Mouse (Mus musculus): ENCODE results near the gene 1110008L16Rik. TPM values are rescaled to one million over a fixed set of nuclear protein-coding genes. Genes with fewer than 3 reads are reported as not detected.
"Not testable (repeated sequence)": the region's sequence is repeated elsewhere in the genome, so short reads cannot be mapped to it uniquely, and the experiment has no call there.

The 1110008L16Rik gene
- polyA plus RNA-seq, 1 experiment from 2014 or later: 7.4 TPM

DNA sequence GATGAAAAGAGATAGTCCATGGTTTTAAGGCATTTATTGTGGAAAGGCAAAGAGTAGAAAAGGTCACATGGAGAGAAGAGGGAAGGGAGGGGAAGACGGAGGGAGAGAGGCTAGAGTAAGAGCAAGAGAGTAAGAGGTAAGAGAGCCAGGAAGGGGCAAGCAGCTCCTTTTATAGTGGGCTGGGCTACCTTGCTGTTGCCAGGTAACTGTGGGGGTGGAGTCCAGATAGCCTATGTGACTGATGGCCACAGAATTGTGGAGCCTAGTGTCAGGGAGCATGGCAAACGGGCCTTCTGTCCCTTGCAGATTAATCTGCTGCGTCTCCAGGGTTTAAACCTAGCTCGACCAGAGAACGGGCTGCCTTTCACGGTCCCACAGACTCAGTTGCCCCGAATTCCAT lies 12.5 kb downstream of the 1110008L16Rik start:
- H3K27ac ChIP-seq: no peak overlapping the region
- H3K4me3 ChIP-seq (ENCODE audit: inconsistent target): no peak overlapping the region
- H3K79me2 ChIP-seq (ENCODE audit: inconsistent target): no peaks in the 10 kb centered on the region
- WGBS (ENCODE audit: missing documents): 92% methylated on average over 7 of the region's 7 CpGs
- H3K36me3 ChIP-seq (ENCODE audit: inconsistent target): 0 out of 2 replicates have a peak, but pooled peaks cover 6% of the 10 kb centered on the region

DNA sequence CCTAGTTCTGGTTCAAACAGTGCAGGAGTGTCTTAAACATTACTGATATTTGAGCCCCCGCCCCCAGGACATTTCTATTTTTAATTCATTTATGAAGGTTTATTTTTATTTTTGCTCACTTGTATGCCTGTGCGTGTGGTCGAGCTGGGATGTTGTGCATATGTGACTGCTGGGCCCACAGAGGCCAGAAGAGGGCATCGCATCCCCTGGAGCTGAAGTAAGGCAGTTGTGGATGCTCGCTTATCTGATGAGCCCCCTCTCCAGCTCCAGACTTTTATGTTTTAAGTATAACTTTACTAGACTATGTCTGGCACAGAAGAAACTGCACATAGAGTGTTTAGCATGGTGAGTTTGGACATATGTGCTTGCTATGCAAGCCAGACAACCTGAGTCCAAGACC lies 14.5 kb downstream of the 1110008L16Rik start:
- H3K27ac ChIP-seq: no peak overlapping the region
- 0 out of 2 replicates have a peak, but pooled peaks cover 6% of the 10 kb centered on the region for H3K36me3 ChIP-seq (ENCODE audit: inconsistent target)
- WGBS (ENCODE audit: missing documents): 97% methylated on average over 5 of the region's 5 CpGs
- H3K4me3 ChIP-seq (ENCODE audit: inconsistent target): no peak overlapping the region
- no peaks in the 10 kb centered on the region for H3K79me2 ChIP-seq (ENCODE audit: inconsistent target)

DNA sequence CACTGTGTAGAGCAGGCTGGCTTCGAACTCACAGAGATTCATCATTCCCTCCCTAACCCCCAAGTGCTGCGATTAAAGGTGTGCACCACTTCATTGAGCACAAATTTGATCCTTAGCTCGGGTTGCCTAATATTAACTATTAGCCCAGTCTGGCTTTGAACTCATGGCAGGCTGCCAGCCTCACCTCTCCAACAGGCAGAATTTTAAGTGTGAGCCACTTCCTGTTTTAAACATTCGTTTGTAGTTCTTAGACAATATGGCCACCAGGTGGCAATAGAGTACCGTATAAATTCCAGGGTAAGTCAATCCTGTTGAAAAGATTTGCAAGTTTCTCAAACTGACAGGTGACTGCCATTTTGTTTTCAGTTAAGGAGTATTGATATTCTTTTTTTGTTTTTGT lies 15.8 kb downstream of the 1110008L16Rik start:
- no peak overlapping the region for H3K27ac ChIP-seq
- no peak overlapping the region for H3K4me3 ChIP-seq (ENCODE audit: inconsistent target)
- WGBS (ENCODE audit: missing documents): 33% methylated on average over 5 of the region's 5 CpGs
- no peaks in the 10 kb centered on the region for H3K79me2 ChIP-seq (ENCODE audit: inconsistent target)
- no peaks in the 10 kb centered on the region for H3K36me3 ChIP-seq (ENCODE audit: inconsistent target)

DNA sequence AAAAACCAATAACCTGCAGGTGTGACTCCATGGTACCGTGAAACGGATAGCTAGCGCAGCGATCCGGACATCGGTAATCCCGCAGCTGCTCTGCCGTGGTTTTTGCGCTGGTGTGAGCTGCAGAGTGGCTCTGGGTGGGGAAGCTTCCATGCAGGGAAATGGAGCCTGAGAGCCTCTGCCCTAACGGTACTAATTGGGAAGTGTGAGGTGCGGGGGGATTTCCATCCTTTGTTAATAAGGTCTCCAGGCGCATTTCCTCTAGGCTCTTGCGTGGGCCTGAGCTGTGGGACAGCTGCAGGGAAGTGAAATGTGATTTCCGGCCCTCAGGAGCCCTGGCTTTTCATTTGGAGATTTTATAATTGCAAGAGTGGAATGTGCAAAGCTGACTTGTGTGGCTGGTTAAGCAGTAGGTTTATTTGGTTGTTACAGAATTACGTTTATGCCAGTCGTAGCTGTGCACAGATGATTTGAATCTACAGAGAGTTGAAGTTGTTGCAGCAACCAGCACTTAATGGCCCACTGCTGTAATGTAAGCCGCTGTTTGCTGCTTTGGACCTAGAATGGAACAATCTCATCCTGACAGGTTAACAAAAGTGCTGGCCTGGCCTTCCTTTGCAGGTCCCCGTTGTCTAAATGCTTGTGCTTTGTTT lies 22.4 kb downstream of the 1110008L16Rik start:
- WGBS (ENCODE audit: missing documents): 94% methylated on average over 18 of the region's 18 CpGs
- no peak overlapping the region for H3K4me3 ChIP-seq (ENCODE audit: inconsistent target)
- no peak overlapping the region for H3K27ac ChIP-seq
- no peaks in the 10 kb centered on the region for H3K36me3 ChIP-seq (ENCODE audit: inconsistent target)
- no peaks in the 10 kb centered on the region for H3K79me2 ChIP-seq (ENCODE audit: inconsistent target)

DNA sequence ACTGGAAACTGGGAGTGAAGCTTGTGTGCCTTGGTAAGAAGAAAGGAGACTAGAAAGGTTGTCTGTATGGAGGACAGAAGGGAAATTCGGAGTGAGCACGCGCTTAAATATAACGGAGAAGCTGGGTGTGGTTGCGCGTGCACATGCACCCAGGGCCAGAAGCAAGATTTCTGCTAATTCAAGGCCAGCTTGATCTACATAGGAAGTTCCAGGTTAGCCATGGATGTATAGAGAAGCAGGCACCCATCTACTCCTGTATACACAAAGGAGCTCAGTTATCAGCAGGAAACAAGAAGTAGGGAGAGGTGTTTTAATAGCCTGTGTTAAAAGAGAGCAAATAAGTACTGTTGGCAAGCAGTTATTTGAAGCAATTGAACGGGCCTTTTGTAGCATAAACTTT lies 26.3 kb downstream of the 1110008L16Rik start:
- H3K79me2 ChIP-seq (ENCODE audit: inconsistent target): no peaks in the 10 kb centered on the region
- WGBS (ENCODE audit: missing documents): 84% methylated on average over 7 of the region's 7 CpGs
- H3K36me3 ChIP-seq (ENCODE audit: inconsistent target): no peaks in the 10 kb centered on the region
- H3K27ac ChIP-seq: no peak overlapping the region
- H3K4me3 ChIP-seq (ENCODE audit: inconsistent target): no peak overlapping the region

DNA sequence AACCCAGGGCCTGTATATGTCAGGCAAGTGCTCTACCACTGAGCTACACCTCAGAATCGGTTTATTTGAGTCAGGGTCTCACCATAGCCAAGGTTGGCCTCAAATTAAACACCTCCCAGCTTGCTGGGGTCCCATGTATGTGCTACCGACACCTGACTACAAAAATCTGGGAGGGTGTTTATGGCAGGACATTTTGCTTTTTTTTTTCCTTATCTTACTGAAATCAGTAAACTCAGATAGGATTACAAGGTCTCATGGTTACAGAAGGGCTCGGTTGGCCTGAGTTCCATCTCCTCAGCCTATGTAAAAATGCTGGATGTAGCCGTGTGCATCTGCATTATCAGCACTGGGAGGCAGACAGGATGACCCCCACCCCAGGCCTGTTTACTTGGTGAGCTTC lies 29.4 kb downstream of the 1110008L16Rik start:
- 91% methylated on average over 4 of the region's 4 CpGs for WGBS (ENCODE audit: missing documents)
- Histone ChIP-seq H3K4me3 (ENCODE audit: inconsistent target) (no peak overlapping the region), H3K36me3 (ENCODE audit: inconsistent target) (no peaks in the 10 kb centered on the region), H3K27ac (no peak overlapping the region), H3K79me2 (ENCODE audit: inconsistent target) (no peaks in the 10 kb centered on the region)

DNA sequence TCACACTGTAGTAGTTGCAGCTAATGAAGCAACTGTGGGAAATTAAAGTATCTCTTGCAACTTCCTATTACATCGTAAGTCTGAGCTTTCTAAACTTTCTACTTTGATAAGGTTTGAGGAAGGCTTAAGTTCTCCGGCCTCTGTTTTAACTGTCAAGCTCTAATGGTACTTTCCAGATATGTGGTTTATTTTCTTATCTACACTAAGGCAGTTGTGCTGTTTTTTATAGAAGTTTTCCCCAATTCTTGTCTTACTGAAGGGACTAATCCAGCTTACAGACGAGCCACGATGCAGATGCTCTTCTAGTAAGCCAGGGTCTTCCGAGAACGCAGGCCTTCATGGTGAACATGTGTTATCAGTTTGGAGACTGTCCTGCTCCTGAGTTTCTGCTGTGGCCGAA lies 30.0 kb downstream of the 1110008L16Rik start:
- 83% methylated on average over 7 of the region's 7 CpGs for WGBS (ENCODE audit: missing documents)
- H3K27ac ChIP-seq: no peak overlapping the region

DNA sequence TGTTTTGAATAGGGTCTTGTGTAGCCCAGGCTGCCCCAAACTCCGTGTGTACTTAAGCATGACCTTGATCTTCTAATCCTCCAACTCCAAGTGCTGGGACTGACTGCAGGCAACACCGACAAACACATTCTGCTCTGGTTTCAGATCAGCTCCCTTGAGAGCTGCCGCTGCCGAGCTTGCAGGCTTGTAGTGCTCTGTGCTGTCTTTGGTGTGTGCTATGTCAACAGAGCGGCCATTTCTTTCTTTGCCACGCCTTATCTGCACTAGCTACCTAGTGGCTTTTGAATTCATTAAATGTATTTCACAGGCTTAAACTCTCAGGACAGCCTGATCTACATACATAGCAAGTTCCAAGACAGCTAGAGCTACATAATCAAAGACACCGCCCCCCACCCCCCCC lies 34.3 kb downstream of the 1110008L16Rik start:
- Histone ChIP-seq H3K79me2 (ENCODE audit: inconsistent target) (no peaks in the 10 kb centered on the region), H3K4me3 (ENCODE audit: inconsistent target) (no peak overlapping the region), H3K36me3 (ENCODE audit: inconsistent target) (no peaks in the 10 kb centered on the region)

More for the DNA sequence above, 30.0 kb downstream of the 1110008L16Rik start:
- H3K4me3 ChIP-seq (ENCODE audit: inconsistent target): no peak overlapping the region
- H3K36me3 ChIP-seq (ENCODE audit: inconsistent target): no peaks in the 10 kb centered on the region
- no peaks in the 10 kb centered on the region for H3K79me2 ChIP-seq (ENCODE audit: inconsistent target)

DNA sequence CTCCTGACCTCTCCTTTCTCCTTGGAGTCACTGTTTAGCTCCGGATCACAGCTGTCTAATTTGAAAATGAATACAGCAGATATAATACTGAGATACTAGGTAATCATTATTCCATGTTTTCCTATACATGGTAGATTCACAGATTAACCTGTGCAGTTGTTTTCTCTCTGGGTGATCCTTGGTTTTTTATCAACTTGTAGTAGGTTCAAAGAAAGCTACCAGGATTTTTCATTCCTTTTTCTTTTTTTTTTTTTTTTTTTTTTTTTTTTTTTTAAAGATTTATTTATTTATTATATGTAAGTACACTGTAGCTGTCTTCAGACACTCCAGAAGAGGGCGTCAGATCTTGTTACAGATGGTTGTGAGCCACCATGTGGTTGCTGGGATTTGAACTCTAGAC lies 39.1 kb downstream of the 1110008L16Rik start:
- WGBS (ENCODE audit: missing documents): 83% methylated on average over 1 of the region's 2 CpGs
- H3K79me2 ChIP-seq (ENCODE audit: inconsistent target); H3K4me3 ChIP-seq (ENCODE audit: inconsistent target); H3K27ac ChIP-seq; H3K36me3 ChIP-seq (ENCODE audit: inconsistent target): not testable (repeated sequence)

More for the DNA sequence above, 34.3 kb downstream of the 1110008L16Rik start:
- H3K27ac ChIP-seq: no peak overlapping the region
- 100% methylated on average over 6 of the region's 7 CpGs for WGBS (ENCODE audit: missing documents)

DNA sequence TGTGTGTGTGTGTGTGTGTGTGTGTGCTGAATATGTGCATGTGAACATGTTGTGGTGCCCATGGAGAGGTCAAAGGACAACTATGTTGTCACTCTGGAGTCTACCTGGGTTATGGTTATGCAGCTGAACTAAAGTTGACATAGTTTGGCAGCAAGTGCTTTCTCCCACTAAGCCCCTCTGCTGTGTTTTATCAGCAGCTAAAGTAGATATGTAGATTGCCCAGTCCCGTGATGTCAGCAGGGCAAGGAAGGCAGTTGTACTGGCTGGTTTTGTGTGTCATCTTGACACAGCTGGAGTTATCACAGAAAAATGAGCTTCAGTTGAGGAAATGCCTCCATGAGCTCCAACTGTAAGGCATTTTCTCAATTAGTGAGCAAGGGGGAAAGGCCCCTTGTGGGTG lies 43.7 kb downstream of the 1110008L16Rik start:
- H3K4me3 ChIP-seq (ENCODE audit: inconsistent target); H3K27ac ChIP-seq; H3K79me2 ChIP-seq (ENCODE audit: inconsistent target); H3K36me3 ChIP-seq (ENCODE audit: inconsistent target): not testable (repeated sequence)
- WGBS (ENCODE audit: missing documents): 100% methylated on average over 1 of the region's 1 CpGs

DNA sequence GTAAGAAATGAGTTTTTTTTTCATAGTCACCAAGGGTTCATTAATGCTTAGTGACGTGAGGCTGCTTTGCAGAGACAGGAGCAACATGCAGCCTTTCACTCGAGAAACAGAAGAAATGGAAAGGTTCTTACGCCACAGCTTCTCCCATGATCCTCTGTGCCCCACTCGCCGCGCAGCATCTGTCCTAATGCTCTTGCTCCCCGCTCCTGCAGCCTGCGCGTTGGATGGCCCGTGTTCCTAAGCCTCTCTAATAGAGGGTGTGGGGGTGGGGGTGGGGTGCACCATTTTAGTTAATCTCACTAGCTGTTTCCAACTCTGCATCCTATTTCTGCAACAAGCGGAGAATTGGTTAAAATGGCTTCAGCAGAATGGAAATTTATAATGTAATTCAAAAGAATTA lies 44.6 kb downstream of the 1110008L16Rik start:
- 90% methylated on average over 11 of the region's 11 CpGs for WGBS (ENCODE audit: missing documents)
- Histone ChIP-seq H3K27ac (no peak overlapping the region), H3K4me3 (ENCODE audit: inconsistent target) (no peak overlapping the region)

DNA sequence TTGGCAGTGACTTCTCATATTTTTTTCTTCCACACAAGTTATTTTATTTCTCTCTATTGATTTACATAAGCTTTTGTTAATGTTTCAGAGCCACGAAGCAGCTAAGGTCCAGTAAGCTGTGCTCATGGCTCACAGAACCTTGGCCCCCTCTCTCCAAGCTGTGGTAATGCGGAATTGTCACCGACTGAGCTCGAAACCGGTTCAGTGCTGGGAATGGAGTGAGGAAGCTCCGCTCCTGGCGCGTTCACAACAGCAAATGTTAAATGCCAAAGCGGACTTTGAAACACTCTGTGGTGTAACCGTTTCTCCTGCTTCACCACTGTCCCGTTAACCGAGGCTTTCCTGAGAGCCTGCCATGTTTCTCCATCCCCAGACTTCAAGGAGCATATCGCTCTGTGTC lies 45.2 kb downstream of the 1110008L16Rik start:
- Histone ChIP-seq H3K79me2 (ENCODE audit: inconsistent target) (no peaks in the 10 kb centered on the region), H3K27ac (no peak overlapping the region), H3K4me3 (ENCODE audit: inconsistent target) (no peak overlapping the region), H3K36me3 (ENCODE audit: inconsistent target) (no peaks in the 10 kb centered on the region)
- 20% methylated on average over 13 of the region's 13 CpGs for WGBS (ENCODE audit: missing documents)

More for the DNA sequence above, 44.6 kb downstream of the 1110008L16Rik start:
- Histone ChIP-seq H3K36me3 (ENCODE audit: inconsistent target) (no peaks in the 10 kb centered on the region), H3K79me2 (ENCODE audit: inconsistent target) (no peaks in the 10 kb centered on the region)

DNA sequence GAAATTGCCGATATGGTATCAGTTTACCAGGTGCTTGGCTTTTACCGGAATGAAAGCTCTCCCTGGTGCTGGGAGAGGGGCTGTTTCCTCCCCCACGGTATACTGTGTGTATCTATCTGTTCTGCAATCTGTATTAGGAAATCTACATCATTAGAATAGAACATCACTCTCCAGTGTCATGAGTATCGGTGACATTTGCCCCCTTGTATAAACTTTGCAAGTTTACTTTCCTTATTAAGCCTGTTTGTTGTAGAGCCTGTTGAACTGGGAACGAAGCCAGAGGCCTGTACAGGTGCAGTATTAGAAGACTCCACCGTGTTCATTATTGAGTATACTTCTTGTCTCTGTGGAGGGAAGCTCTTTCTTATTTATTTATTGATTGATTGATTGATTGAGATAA lies 54.0 kb downstream of the 1110008L16Rik start:
- Histone ChIP-seq H3K79me2 (ENCODE audit: inconsistent target) (no peaks in the 10 kb centered on the region), H3K27ac (no peak overlapping the region), H3K36me3 (ENCODE audit: inconsistent target) (no peaks in the 10 kb centered on the region), H3K4me3 (ENCODE audit: inconsistent target) (no peak overlapping the region)
- WGBS (ENCODE audit: missing documents): 86% methylated on average over 6 of the region's 6 CpGs

DNA sequence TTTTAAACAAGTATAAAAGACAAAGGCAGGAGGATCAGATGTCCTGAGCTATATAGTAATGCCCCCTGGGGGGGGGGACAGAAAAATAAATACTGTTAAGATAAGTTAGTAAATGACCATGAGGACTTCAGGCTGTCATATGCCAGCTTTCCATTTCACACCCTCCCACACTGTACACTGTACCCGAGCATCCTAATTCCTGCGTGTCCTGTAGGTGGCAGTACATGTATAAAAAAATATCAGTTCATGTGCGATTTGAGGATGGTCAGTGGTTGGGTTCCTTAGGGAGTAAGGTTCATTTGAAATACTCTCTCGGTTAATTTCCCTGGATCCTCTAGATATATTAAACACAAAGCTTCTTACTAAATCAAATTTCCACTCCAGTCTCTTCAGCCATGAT lies 55.5 kb downstream of the 1110008L16Rik start:
- 53% methylated on average over 4 of the region's 4 CpGs for WGBS (ENCODE audit: missing documents)
- no peak overlapping the region for H3K27ac ChIP-seq
- H3K36me3 ChIP-seq (ENCODE audit: inconsistent target): no peaks in the 10 kb centered on the region
- no peak overlapping the region for H3K4me3 ChIP-seq (ENCODE audit: inconsistent target)
- no peaks in the 10 kb centered on the region for H3K79me2 ChIP-seq (ENCODE audit: inconsistent target)

DNA sequence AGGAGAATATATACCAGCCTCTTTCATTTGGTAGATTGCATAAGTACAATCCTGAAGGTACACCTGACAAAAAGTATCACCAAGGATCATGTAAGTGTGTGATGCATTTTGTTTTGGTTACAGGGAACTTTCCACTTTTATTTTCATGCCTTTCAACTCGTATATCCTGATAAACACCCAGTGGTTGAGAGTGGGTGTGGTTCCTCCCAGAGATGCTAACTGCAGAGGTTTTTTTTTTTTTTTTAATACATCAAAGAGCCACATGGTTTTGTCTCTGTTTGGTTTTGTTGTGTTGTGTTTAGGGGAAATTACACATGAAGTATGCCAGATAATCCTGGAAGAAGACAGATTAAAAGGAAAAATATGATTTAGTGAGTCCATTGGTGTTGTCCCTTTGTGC lies 57.9 kb downstream of the 1110008L16Rik start:
- WGBS (ENCODE audit: missing documents): 80% methylated on average over 1 of the region's 1 CpGs

DNA sequence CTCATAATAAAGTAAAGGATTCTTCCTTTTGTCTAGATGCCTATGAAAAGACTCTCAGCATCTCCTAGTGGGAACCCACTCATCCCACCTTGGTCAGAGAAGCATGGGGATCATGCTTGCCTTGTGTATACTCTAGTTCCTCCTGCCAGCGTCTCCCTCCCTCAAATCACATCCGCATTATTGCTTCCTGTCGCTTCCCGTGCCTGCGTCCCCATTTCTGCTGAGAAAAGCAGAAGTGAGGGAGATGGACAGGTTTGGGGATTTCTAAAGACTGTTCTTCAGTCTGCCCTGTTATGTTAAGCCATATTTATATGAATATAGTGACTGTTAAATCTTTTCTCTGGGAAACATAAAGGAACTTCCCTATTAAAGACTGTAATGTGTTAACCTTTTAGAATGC lies 61.6 kb downstream of the 1110008L16Rik start:
- no peak overlapping the region for H3K27ac ChIP-seq
- H3K4me3 ChIP-seq (ENCODE audit: inconsistent target): no peak overlapping the region
- no peaks in the 10 kb centered on the region for H3K79me2 ChIP-seq (ENCODE audit: inconsistent target)
- 9% methylated on average over 5 of the region's 5 CpGs for WGBS (ENCODE audit: missing documents)
- no peaks in the 10 kb centered on the region for H3K36me3 ChIP-seq (ENCODE audit: inconsistent target)

More for the DNA sequence above, 57.9 kb downstream of the 1110008L16Rik start:
- Histone ChIP-seq H3K79me2 (ENCODE audit: inconsistent target) (no peaks in the 10 kb centered on the region), H3K27ac (no peak overlapping the region), H3K36me3 (ENCODE audit: inconsistent target) (no peaks in the 10 kb centered on the region), H3K4me3 (ENCODE audit: inconsistent target) (no peak overlapping the region)
